Mouse (Mus musculus) stomach, postnatal 0 days (tissue): ENCODE data around the gene Btbd6. TPM values are rescaled to one million over a fixed set of nuclear protein-coding genes. Genes with fewer than 3 reads are reported as not detected.
A peak's percentile ranks its signal among the peaks of the same experiment; 100 is the strongest.

Experiments
- ATAC-seq: fragments of 200-750 bp; cut with Nextera tagmentation; 2 replicates; pipeline ENCODE4 v1.8.0; 2017; ENCODE audit not compliant: low FRiP score, low TSS enrichment
- DNase-seq: peaks from one replicate; pipeline ENCODE4 v3.0.0-alpha.2; 2016; ENCODE audit warnings: low spot score
- H3K27ac ChIP-seq: fragments of 300-500 bp; sonication (generic); replicated peaks from 2 replicates; pipeline ENCODE4 v1.5.1; 2014; ENCODE audit warnings: mild to moderate bottlenecking, control low read depth
- H3K27me3 ChIP-seq: fragments of 300-500 bp; sonication (generic); 2 replicates; pipeline ENCODE4 v1.6.1; 2014; ENCODE audit warnings: low read length; ENCODE audit not compliant: control insufficient read depth, insufficient read depth
- H3K36me3 ChIP-seq: fragments of 300-500 bp; sonication (generic); 2 replicates; pipeline ENCODE4 v1.6.1; 2014; ENCODE audit warnings: low read length, mixed read lengths; ENCODE audit not compliant: control insufficient read depth, insufficient read depth
- H3K4me1 ChIP-seq: fragments of 300-500 bp; sonication (generic); replicated peaks from 2 replicates; pipeline ENCODE4 v1.6.1; 2014; ENCODE audit warnings: antibody characterized with exemption; ENCODE audit not compliant: control insufficient read depth, insufficient read depth
- H3K4me2 ChIP-seq: fragments of 300-500 bp; sonication (generic); replicated peaks from 2 replicates; pipeline ENCODE4 v1.6.1; 2014; ENCODE audit warnings: low read depth, mild to moderate bottlenecking, control low read depth, moderate library complexity
- H3K4me3 ChIP-seq: fragments of 300-500 bp; sonication (generic); 2 replicates; pipeline ENCODE4 v1.5.1; 2014; ENCODE audit warnings: low read depth, low read length, control low read depth
- H3K9ac ChIP-seq: fragments of 300-500 bp; sonication (generic); 2 replicates; pipeline ENCODE4 v1.6.1; 2014; ENCODE audit warnings: mild to moderate bottlenecking, low read length, control low read depth, mixed read lengths
- H3K9me3 ChIP-seq: fragments of 300-500 bp; sonication (generic); 2 replicates; pipeline ENCODE4 v1.6.1; 2016; ENCODE audit warnings: low read length; ENCODE audit not compliant: control insufficient read depth
- CTCF ChIP-seq: IDR thresholded peaks from 2 replicates; pipeline ENCODE4 v1.5.1; 2016; ENCODE audit warnings: antibody characterized with exemption, low read depth, mild to moderate bottlenecking, moderate library complexity
- EP300 ChIP-seq: optimal IDR thresholded peaks from 2 replicates; pipeline ENCODE3; 2016; ENCODE audit warnings: antibody characterized with exemption
- WGBS: fragments of 180-500 bp; shearing (Covaris S2); extraction: QIAGEN DNeasy Blood & Tissue Kit; methylation state at CpG from one replicate; pipeline ENCODE4 v1.1.7; 2014; 5-methylcytosine and 5-hydroxymethylcytosine counted together
- polyA plus RNA-seq: library from polyadenylated mRNA; unstranded; fragments of >200 nt; fragmentation: Nextera tagmentation; extraction: Ambion mirVana; gene quantifications from 2 replicates; pipeline ENCODE4 v1.2.1, GENCODE M21; 2015

Gene Btbd6
- polyA plus RNA-seq, 1 experiment from 2014 or later = 17.1 TPM

- no peak for TF ChIP-seq EP300
- peak; percentile 38 for TF ChIP-seq CTCF
- WGBS = 2% methylated on average over 49 of the region's 64 CpGs
- Histone ChIP-seq H3K4me1 (peaks cover 6% of the 10 kb centered on the region; the same call in 1 of the 2 replicates), H3K4me3 (peak overlapping the region; percentile 92), H3K9ac (peak overlapping the region; percentile 90), H3K36me3 (no peaks in the 10 kb centered on the region), H3K27ac (peak overlapping the region; percentile 83), H3K9me3 (no peaks in the 10 kb centered on the region), H3K27me3 (no peaks in the 10 kb centered on the region), H3K4me2 (peak overlapping the region; percentile 92)
- peak; percentile 61 for DNase-seq
- peak; percentile 47 for ATAC-seq
Measured at GRCm38 (mm10) chr12:113014561-113015556, 38.6 kb downstream of the Btbd6 start.

GRCm38 (mm10) chr12:113015956-113016355 lies 39.7 kb downstream of the Btbd6 start:
- Histone ChIP-seq H3K9ac (no peak overlapping the region), H3K9me3 (no peaks in the 10 kb centered on the region), H3K27ac (no peak overlapping the region), H3K36me3 (0 out of 2 replicates have a peak, but pooled peaks cover 3% of the 10 kb centered on the region), H3K4me2 (peak overlapping the region; percentile 92), H3K4me3 (no peak overlapping the region), H3K27me3 (no peaks in the 10 kb centered on the region), H3K4me1 (peaks cover 6% of the 10 kb centered on the region; the same call in 1 of the 2 replicates)
- WGBS = 71% methylated on average over 4 of the region's 4 CpGs
- TF ChIP-seq CTCF (no peak), EP300 (no peak)
- no peak for ATAC-seq
- no peak for DNase-seq

GRCm38 (mm10) chr12:113016976-113017375 lies 40.7 kb downstream of the Btbd6 start:
- Histone ChIP-seq H3K4me1 (peaks cover 6% of the 10 kb centered on the region; the same call in 1 of the 2 replicates), H3K27ac (no peak overlapping the region), H3K36me3 (0 out of 2 replicates have a peak, but pooled peaks cover 4% of the 10 kb centered on the region), H3K27me3 (no peaks in the 10 kb centered on the region), H3K9ac (no peak overlapping the region), H3K4me3 (no peak overlapping the region), H3K4me2 (no peak overlapping the region), H3K9me3 (no peaks in the 10 kb centered on the region)
- ATAC-seq (no peak), DNase-seq (no peak)
- no peak for TF ChIP-seq CTCF
- no peak for TF ChIP-seq EP300
- WGBS = 55% methylated on average over 8 of the region's 8 CpGs

- DNase-seq (no peak), ATAC-seq (no peak)
- Histone ChIP-seq H3K36me3 (0 out of 2 replicates have a peak, but pooled peaks cover 4% of the 10 kb centered on the region), H3K27me3 (no peaks in the 10 kb centered on the region), H3K9ac (no peak overlapping the region), H3K9me3 (no peaks in the 10 kb centered on the region), H3K27ac (no peak overlapping the region), H3K4me3 (no peak overlapping the region), H3K4me2 (no peak overlapping the region), H3K4me1 (peaks cover 6% of the 10 kb centered on the region; the same call in 1 of the 2 replicates)
- WGBS = 75% methylated on average over 9 of the region's 9 CpGs
- TF ChIP-seq EP300 = no peak
- TF ChIP-seq CTCF = no peak
Measured at GRCm38 (mm10) chr12:113017429-113017984, 41.2 kb downstream of the Btbd6 start.

GRCm38 (mm10) chr12:113018763-113019162 lies 42.5 kb downstream of the Btbd6 start:
- Histone ChIP-seq H3K9ac (no peak overlapping the region), H3K36me3 (0 out of 2 replicates have a peak, but pooled peaks cover 4% of the 10 kb centered on the region), H3K9me3 (no peaks in the 10 kb centered on the region), H3K4me3 (no peak overlapping the region), H3K4me1 (0 out of 2 replicates have a peak, but pooled peaks cover 6% of the 10 kb centered on the region), H3K4me2 (no peak overlapping the region), H3K27me3 (no peaks in the 10 kb centered on the region), H3K27ac (no peak overlapping the region)
- DNase-seq (no peak), ATAC-seq (no peak)
- no peak for TF ChIP-seq EP300
- no peak for TF ChIP-seq CTCF
- 69% methylated on average over 4 of the region's 4 CpGs for WGBS
